Mouse (Mus musculus) midbrain, embryonic 12.5 days (tissue): Measurements from ENCODE around the gene Cpeb3. TPM values are rescaled to one million over a fixed set of nuclear protein-coding genes. Genes with fewer than 3 reads are reported as not detected.

Experiments
- ATAC-seq: fragments of 200-750 bp; cut with Nextera tagmentation; 2 replicates; pipeline ENCODE4 v1.8.0; 2017; ENCODE audit warnings: low read depth, moderate TSS enrichment, moderate library complexity; ENCODE audit not compliant: low FRiP score
- H3K27ac ChIP-seq: fragments of 300-500 bp; sonication (generic); replicated peaks from 2 replicates; pipeline ENCODE4 v1.5.1; 2016; ENCODE audit warnings: mild to moderate bottlenecking
- H3K27me3 ChIP-seq: fragments of 300-500 bp; sonication (generic); 2 replicates; pipeline ENCODE4 v1.6.1; 2016; ENCODE audit warnings: mild to moderate bottlenecking
- H3K36me3 ChIP-seq: fragments of 300-500 bp; sonication (generic); 2 replicates; pipeline ENCODE4 v1.6.1; 2016
- H3K4me1 ChIP-seq: fragments of 300-500 bp; sonication (generic); 2 replicates; pipeline ENCODE4 v1.6.1; 2016
- H3K4me2 ChIP-seq: fragments of 300-500 bp; sonication (generic); replicated peaks from 2 replicates; pipeline ENCODE4 v1.6.1; 2016; ENCODE audit warnings: mild to moderate bottlenecking, moderate library complexity
- H3K4me3 ChIP-seq: fragments of 300-500 bp; sonication (generic); 2 replicates; pipeline ENCODE4 v1.5.1; 2016; ENCODE audit warnings: mild to moderate bottlenecking
- H3K9ac ChIP-seq: fragments of 300-500 bp; sonication (generic); replicated peaks from 2 replicates; pipeline ENCODE4 v1.6.1; 2016; ENCODE audit warnings: mild to moderate bottlenecking, moderate library complexity
- H3K9me3 ChIP-seq: fragments of 300-500 bp; sonication (generic); 2 replicates; pipeline ENCODE4 v1.6.1; 2016; ENCODE audit warnings: mild to moderate bottlenecking
- WGBS: fragments of 180-500 bp; shearing (Covaris S2); methylation state at CpG from one replicate; pipeline ENCODE4 v1.1.7; 2016; 5-methylcytosine and 5-hydroxymethylcytosine counted together
- polyA plus RNA-seq: library from polyadenylated mRNA; unstranded; fragments of >200 nt; fragmentation: Nextera tagmentation; extraction: Ambion mirVana; gene quantifications from 2 replicates; pipeline ENCODE4 v1.2.1, GENCODE M21; 2016

Cpeb3 gene
- polyA plus RNA-seq, 1 experiment from 2014 or later: 6.7 TPM

- ATAC-seq: no peak
- H3K4me2 ChIP-seq: no peak overlapping the region
- WGBS: 87% methylated on average over 5 of the region's 5 CpGs
- H3K4me3 ChIP-seq: no peak overlapping the region
- no peaks in the 10 kb centered on the region for H3K9me3 ChIP-seq
- 0 out of 2 replicates have a peak, but pooled peaks cover 3% of the 10 kb centered on the region for H3K4me1 ChIP-seq
- H3K27ac ChIP-seq: no peak overlapping the region
- no peak overlapping the region for H3K9ac ChIP-seq
- no peaks in the 10 kb centered on the region for H3K36me3 ChIP-seq
- H3K27me3 ChIP-seq: 0 out of 2 replicates have a peak, but pooled peaks cover 2% of the 10 kb centered on the region
These were observed 133.7 kb downstream of the Cpeb3 start for GRCm38 (mm10) chr19:37074726-37075125.

- 91% methylated on average over 3 of the region's 3 CpGs for WGBS
- no peak overlapping the region for H3K4me2 ChIP-seq
- no peak for ATAC-seq
- 0 out of 2 replicates have a peak, but pooled peaks cover 2% of the 10 kb centered on the region for H3K27me3 ChIP-seq
- H3K4me3 ChIP-seq: no peak overlapping the region
- no peaks in the 10 kb centered on the region for H3K9me3 ChIP-seq
- no peak overlapping the region for H3K9ac ChIP-seq
- H3K4me1 ChIP-seq: 0 out of 2 replicates have a peak, but pooled peaks cover 3% of the 10 kb centered on the region
- no peaks in the 10 kb centered on the region for H3K36me3 ChIP-seq
- H3K27ac ChIP-seq: no peak overlapping the region
These were observed 134.1 kb downstream of the Cpeb3 start for GRCm38 (mm10) chr19:37074276-37074675.

- WGBS: 45% methylated on average over 5 of the region's 5 CpGs
- no peak overlapping the region for H3K4me2 ChIP-seq
- no peaks in the 10 kb centered on the region for H3K9me3 ChIP-seq
- no peak overlapping the region for H3K9ac ChIP-seq
- H3K27ac ChIP-seq: no peak overlapping the region
- H3K4me3 ChIP-seq: no peak overlapping the region
- no peaks in the 10 kb centered on the region for H3K27me3 ChIP-seq
- H3K36me3 ChIP-seq: no peaks in the 10 kb centered on the region
- H3K4me1 ChIP-seq: 0 out of 2 replicates have a peak, but pooled peaks cover 3% of the 10 kb centered on the region
- no peak for ATAC-seq
These were observed 135.4 kb downstream of the Cpeb3 start for GRCm38 (mm10) chr19:37072871-37073629.

GRCm38 (mm10) chr19:37069243-37069642 lies 139.2 kb downstream of the Cpeb3 start:
- Histone ChIP-seq H3K27ac (no peak overlapping the region), H3K4me1 (0 out of 2 replicates have a peak, but pooled peaks cover 3% of the 10 kb centered on the region), H3K9ac (no peak overlapping the region), H3K36me3 (no peaks in the 10 kb centered on the region), H3K27me3 (no peaks in the 10 kb centered on the region), H3K4me3 (no peak overlapping the region), H3K9me3 (no peaks in the 10 kb centered on the region), H3K4me2 (no peak overlapping the region)
- ATAC-seq: no peak
- 84% methylated on average over 4 of the region's 4 CpGs for WGBS

- 92% methylated on average over 4 of the region's 4 CpGs for WGBS
- no peak for ATAC-seq
- Histone ChIP-seq H3K9me3 (no peaks in the 10 kb centered on the region), H3K27ac (no peak overlapping the region), H3K4me2 (no peak overlapping the region), H3K36me3 (no peaks in the 10 kb centered on the region), H3K4me3 (no peak overlapping the region), H3K4me1 (peaks cover 3% of the 10 kb centered on the region; the same call in 1 of the 2 replicates), H3K9ac (no peak overlapping the region), H3K27me3 (no peaks in the 10 kb centered on the region)
These were observed 148.3 kb downstream of the Cpeb3 start for GRCm38 (mm10) chr19:37060078-37060477.

- H3K4me3 ChIP-seq: no peak overlapping the region
- no peak overlapping the region for H3K9ac ChIP-seq
- no peak overlapping the region for H3K27ac ChIP-seq
- H3K4me1 ChIP-seq: peaks cover 3% of the 10 kb centered on the region; the same call in 1 of the 2 replicates
- no peak for ATAC-seq
- H3K4me2 ChIP-seq: no peak overlapping the region
- no peaks in the 10 kb centered on the region for H3K27me3 ChIP-seq
- no peaks in the 10 kb centered on the region for H3K36me3 ChIP-seq
- no peaks in the 10 kb centered on the region for H3K9me3 ChIP-seq
- 75% methylated on average over 2 of the region's 2 CpGs for whole genome bisulfite sequencing
These were observed 148.8 kb downstream of the Cpeb3 start for GRCm38 (mm10) chr19:37059623-37060022.

GRCm38 (mm10) chr19:37057161-37057905 lies 151.1 kb downstream of the Cpeb3 start:
- peaks cover 3% of the 10 kb centered on the region; the same call in 1 of the 2 replicates for H3K4me1 ChIP-seq
- H3K36me3 ChIP-seq: no peaks in the 10 kb centered on the region
- no peak overlapping the region for H3K27ac ChIP-seq
- no peak overlapping the region for H3K9ac ChIP-seq
- H3K4me3 ChIP-seq: no peak overlapping the region
- no peaks in the 10 kb centered on the region for H3K27me3 ChIP-seq
- WGBS: 74% methylated on average over 8 of the region's 8 CpGs
- no peak for ATAC-seq
- no peaks in the 10 kb centered on the region for H3K9me3 ChIP-seq
- H3K4me2 ChIP-seq: no peak overlapping the region

- Histone ChIP-seq H3K36me3 (no peaks in the 10 kb centered on the region), H3K27me3 (no peaks in the 10 kb centered on the region), H3K9me3 (no peaks in the 10 kb centered on the region), H3K9ac (no peak overlapping the region), H3K4me3 (no peak overlapping the region), H3K4me1 (peaks cover 3% of the 10 kb centered on the region; the same call in 1 of the 2 replicates), H3K27ac (no peak overlapping the region), H3K4me2 (no peak overlapping the region)
- 86% methylated on average over 4 of the region's 4 CpGs for WGBS
- ATAC-seq: no peak
These were observed 152.3 kb downstream of the Cpeb3 start for GRCm38 (mm10) chr19:37055976-37056556.

- Histone ChIP-seq H3K27ac (no peak overlapping the region), H3K9me3 (no peaks in the 10 kb centered on the region), H3K4me3 (no peak overlapping the region), H3K4me2 (no peak overlapping the region), H3K4me1 (no peaks in the 10 kb centered on the region), H3K9ac (no peak overlapping the region), H3K27me3 (no peaks in the 10 kb centered on the region), H3K36me3 (no peaks in the 10 kb centered on the region)
- no peak for ATAC-seq
- WGBS: 77% methylated on average over 4 of the region's 4 CpGs
These were observed 157.6 kb downstream of the Cpeb3 start for GRCm38 (mm10) chr19:37050643-37051345.

- H3K4me2 ChIP-seq: no peak overlapping the region
- no peaks in the 10 kb centered on the region for H3K9me3 ChIP-seq
- H3K4me1 ChIP-seq: no peaks in the 10 kb centered on the region
- ATAC-seq: no peak
- 91% methylated on average over 6 of the region's 6 CpGs for whole genome bisulfite sequencing
- no peak overlapping the region for H3K27ac ChIP-seq
- H3K36me3 ChIP-seq: no peaks in the 10 kb centered on the region
- no peak overlapping the region for H3K4me3 ChIP-seq
- no peaks in the 10 kb centered on the region for H3K27me3 ChIP-seq
- no peak overlapping the region for H3K9ac ChIP-seq
These were observed 159.9 kb downstream of the Cpeb3 start for GRCm38 (mm10) chr19:37048507-37048906.

GRCm38 (mm10) chr19:37044431-37044830 lies 164.0 kb downstream of the Cpeb3 start:
- WGBS: 87% methylated on average over 10 of the region's 10 CpGs
- H3K4me3 ChIP-seq: no peak overlapping the region
- H3K9ac ChIP-seq: no peak overlapping the region
- H3K27me3 ChIP-seq: no peaks in the 10 kb centered on the region
- no peak overlapping the region for H3K27ac ChIP-seq
- no peaks in the 10 kb centered on the region for H3K4me1 ChIP-seq
- ATAC-seq: no peak
- H3K4me2 ChIP-seq: no peak overlapping the region
- H3K36me3 ChIP-seq: no peaks in the 10 kb centered on the region
- H3K9me3 ChIP-seq: no peaks in the 10 kb centered on the region
